8 mouse cellular contexts compared by ENCODE assay signal in the genomic region with DNA sequence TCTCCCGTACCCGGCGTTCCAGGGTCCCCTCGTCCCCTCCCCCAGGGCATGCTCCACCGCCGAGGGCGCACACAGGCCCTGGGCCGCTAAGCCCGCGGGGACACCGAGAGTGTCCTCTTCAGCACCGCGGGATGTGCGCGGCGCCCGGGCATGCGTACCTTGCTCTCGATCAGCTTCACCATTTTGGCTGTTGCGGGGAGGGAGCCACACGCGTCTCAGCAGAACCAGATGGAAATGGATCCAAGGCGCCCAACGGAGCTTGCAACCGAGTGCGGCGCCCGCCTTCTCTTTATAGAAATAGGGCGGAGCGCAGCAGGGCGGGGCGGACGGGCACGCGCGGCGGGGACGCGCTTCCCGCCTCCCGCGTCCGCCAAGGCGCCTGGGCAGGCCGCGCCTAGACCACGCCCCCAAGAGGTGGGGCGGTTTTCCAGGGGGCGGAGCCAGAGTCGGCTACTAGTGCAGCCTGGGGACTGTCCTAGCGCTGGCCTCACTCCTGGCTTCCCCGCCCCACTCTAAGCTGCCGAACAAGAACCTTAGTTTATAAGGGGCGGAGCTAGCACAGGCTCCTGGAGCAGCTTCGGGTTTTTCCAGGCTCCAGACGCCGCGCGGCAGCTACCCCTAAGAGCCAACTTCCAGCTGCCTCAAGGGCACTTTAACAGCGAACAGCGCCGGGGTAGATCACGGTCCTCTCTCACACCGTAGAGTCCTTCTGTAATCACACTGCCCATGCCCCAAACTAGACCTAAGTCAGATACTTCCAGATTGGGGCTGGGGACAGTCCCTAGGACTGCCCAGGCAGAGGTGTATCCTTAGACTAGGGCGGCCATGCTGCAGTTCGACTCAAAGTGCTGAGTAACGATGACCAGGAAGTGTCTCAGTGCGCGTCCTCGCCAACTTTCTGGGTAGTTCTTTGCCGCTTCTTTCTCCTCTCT. TPM values are rescaled to one million over a fixed set of nuclear protein-coding genes. Genes with fewer than 3 reads are reported as not detected.
DNase-seq lines count a peak whose midpoint lies in the region; ATAC-seq lines count a peak whose summit lies in the region.

A gene (minus strand): TSS at position 383 of the 932 bp plus-strand sequence.

- H3K9me3 ChIP-seq in hindbrain, embryonic 16.5 days (ENCODE audit: control insufficient read depth, low read length): no peaks in the 10 kb centered on the region

- peaks cover 5% of the 10 kb centered on the region for H3K36me3 ChIP-seq in hindbrain, embryonic 16.5 days (ENCODE audit: control insufficient read depth, insufficient read depth, low read length)
- H3K36me3 ChIP-seq in macrophage (ENCODE audit: inconsistent target): peaks cover 7% of the 10 kb centered on the region

- DNase-seq in WW6 (ENCODE audit: low read depth, low spot score): peak; percentile 95
- DNase-seq in cerebellum, postnatal 4 days (ENCODE audit: low spot score in 2 of 2): peak; percentile 83 to 96
- peak; percentile 98 for DNase-seq in gastrocnemius, adult 18-20 months (ENCODE audit: low spot score)
- peak; percentile 94 to 95 for DNase-seq in left cerebral cortex, adult 18-20 months (ENCODE audit: low spot score in 2 of 2)
- DNase-seq in right cerebral cortex, adult 18-20 months: peak; percentile 96
- peak; percentile 86 for DNase-seq in urinary bladder, postnatal 10 days (ENCODE audit: low spot score)

- H3K9ac ChIP-seq in hindbrain, embryonic 16.5 days (ENCODE audit: low read depth, low read length): peak within 1 kb of the TSS; percentile 88

- H3K4me3 ChIP-seq in hindbrain, embryonic 16.5 days (ENCODE audit: low read length): peak within 1 kb of the TSS; percentile 80
- H3K4me3 ChIP-seq in macrophage (ENCODE audit: inconsistent target): peak within 1 kb of the TSS; percentile 90

- peak within 1 kb of the TSS; percentile 93 for H3K4me2 ChIP-seq in hindbrain, embryonic 16.5 days (ENCODE audit: low read length)

- H3K4me1 ChIP-seq in hindbrain, embryonic 16.5 days (ENCODE audit: control insufficient read depth, insufficient read depth, low read depth, low read length): peaks cover 26% of the 10 kb centered on the region

- peaks cover 47% of the 10 kb centered on the region for H3K79me2 ChIP-seq in macrophage (ENCODE audit: inconsistent target)

- peak within 1 kb of the TSS; percentile 93 for H3K27ac ChIP-seq in hindbrain, embryonic 16.5 days (ENCODE audit: low read depth, low read length)
- peak within 1 kb of the TSS; percentile 97 for H3K27ac ChIP-seq in macrophage

- no peaks in the 10 kb centered on the region for H3K27me3 ChIP-seq in hindbrain, embryonic 16.5 days (replicated peaks; ENCODE audit: control insufficient read depth, insufficient read depth, low read length)

- WGBS in hindbrain, embryonic 16.5 days: under 1% methylated on average over 65 of the region's 71 CpGs
- 1% methylated on average over 68 of the region's 71 CpGs for WGBS in macrophage (ENCODE audit: missing documents)

- peak; percentile 97 for ATAC-seq in hindbrain, embryonic 16.5 days

RNA-seq across cellular contexts. Expression of the gene that starts here (rescaled TPM):
- 10 to 100 TPM; 69.4 to 71.6 TPM for total RNA-seq in gastrocnemius, adult 18-20 months (2021)
- 283 and 334 TPM in 2 replicates for polyA plus RNA-seq in hindbrain, embryonic 16.5 days (2015; fragmentation: Nextera tagmentation; extraction: Ambion mirVana)
- 100 to 1,000 TPM in 1 of 2 experiments, 10 to 100 TPM in 1; 98.3 to 104 TPM for total RNA-seq in left cerebral cortex, adult 18-20 months (2021)
- 10 to 100 TPM in 25 of 26 experiments, 1 to 10 TPM in 1; 8.4 to 52.5 (median 27.3) TPM for total RNA-seq in macrophage (2018; cell fraction: chromatin; rRNA removed)
- total RNA-seq in macrophage (2018; cell fraction: cytosol; rRNA removed): 100 to 1,000 TPM; 190 to 516 (median 338) TPM
- total RNA-seq in macrophage (2018; cell fraction: nucleus; rRNA removed): 100 to 1,000 TPM in 13 of 26 experiments, 10 to 100 TPM in 13; 26.1 to 225 (median 97.9) TPM
- 110 to 313 TPM (median 221 TPM) in 3 replicates for polyA plus RNA-seq in macrophage (2018)

Comparison
In these comparisons a context has a peak if more than half of its experiments do, and no peak if none do; other contexts are left out.
1. Peak in every context shown above with its lines: DNase-seq, ATAC-seq, H3K4me3 ChIP-seq and H3K27ac ChIP-seq.